Mouse (Mus musculus): ENCODE measurements around the gene Cdip1. TPM values are rescaled to one million over a fixed set of nuclear protein-coding genes. Genes with fewer than 3 reads are reported as not detected.

Gene Cdip1
- total RNA-seq, 1 experiment: 35.1 TPM

- Histone ChIP-seq H3K9me3 (ENCODE audit: control insufficient read depth, insufficient read depth, low read depth, low read length) (no peaks in the 10 kb centered on the region), H3K27ac (ENCODE audit: insufficient read depth, low read depth, low read length, poor library complexity, severe bottlenecking) (peak overlapping the region; percentile 15; the same call in 1 of the 2 replicates), H3K4me3 (ENCODE audit: insufficient read depth in 1 of 2, low read depth in 1 of 2, low read length in 2 of 2, poor library complexity in 1 of 2, severe bottlenecking in 1 of 2) (no peak overlapping the region), H3K4me1 (ENCODE audit: control insufficient read depth in 2 of 2, insufficient read depth in 2 of 2, low read length in 2 of 2, poor library complexity in 1 of 2) (peaks cover 0 to 12% of the 10 kb centered on the region in 2 experiments; a peak in 1 of 4 replicates), H3K9ac (ENCODE audit: insufficient read depth, low read depth, low read length, poor library complexity, severe bottlenecking) (no peak overlapping the region), H3K36me3 (ENCODE audit: control insufficient read depth, insufficient read depth, low read length, poor library complexity, severe bottlenecking) (no peaks in the 10 kb centered on the region)
- in situ Hi-C loops (cut with MboI; ENCODE audit: low sequenced_read_pairs in 2 of 2, unreplicated experiment in 2 of 2): no loop called here
- DNase-seq (ENCODE audit: low read depth, low spot score): no peak
- no peak for TF ChIP-seq HCFC1 (IDR thresholded peaks at IDR 0.05; ENCODE audit: borderline replicate concordance, insufficient read depth, low read length)
- TF ChIP-seq ZNF384 (IDR thresholded peaks at IDR 0.05; ENCODE audit: low read depth, low read length): no peak
- no peak for TF ChIP-seq ZC3H11A (IDR thresholded peaks at IDR 0.05; ENCODE audit: borderline replicate concordance, low read depth, low read length)
- TF ChIP-seq MAFK (IDR thresholded peaks at IDR 0.05; ENCODE audit: insufficient read depth, low read depth, low read length): peak; percentile 48; the same call in 1 of the 2 replicates
These were observed 12.0 kb downstream of the Cdip1 start for GRCm38 (mm10) chr16:4777905-4778609.

- Histone ChIP-seq H3K9ac (ENCODE audit: insufficient read depth, low read depth, low read length, poor library complexity, severe bottlenecking) (no peak overlapping the region), H3K4me3 (ENCODE audit: insufficient read depth in 1 of 2, low read depth in 1 of 2, low read length in 2 of 2, poor library complexity in 1 of 2, severe bottlenecking in 1 of 2) (no peak overlapping the region), H3K36me3 (ENCODE audit: control insufficient read depth, insufficient read depth, low read length, poor library complexity, severe bottlenecking) (no peaks in the 10 kb centered on the region), H3K27ac (ENCODE audit: insufficient read depth, low read depth, low read length, poor library complexity, severe bottlenecking) (0 out of 2 replicates have a peak overlapping the region, but pooled peaks have one; percentile 2), H3K9me3 (ENCODE audit: control insufficient read depth, insufficient read depth, low read depth, low read length) (no peaks in the 10 kb centered on the region), H3K4me1 (ENCODE audit: control insufficient read depth in 2 of 2, insufficient read depth in 2 of 2, low read length in 2 of 2, poor library complexity in 1 of 2) (peaks cover 0 to 12% of the 10 kb centered on the region in 2 experiments; a peak in 1 of 4 replicates)
- TF ChIP-seq ZC3H11A (IDR thresholded peaks at IDR 0.05; ENCODE audit: borderline replicate concordance, low read depth, low read length) (no peak), MAFK (IDR thresholded peaks at IDR 0.05; ENCODE audit: insufficient read depth, low read depth, low read length) (no peak), ZNF384 (IDR thresholded peaks at IDR 0.05; ENCODE audit: low read depth, low read length) (no peak), HCFC1 (IDR thresholded peaks at IDR 0.05; ENCODE audit: borderline replicate concordance, insufficient read depth, low read length) (no peak), CHD2 (IDR thresholded peaks at IDR 0.05; ENCODE audit: low read depth, low read length) (no peak)
- in situ Hi-C loops (cut with MboI; ENCODE audit: low sequenced_read_pairs in 2 of 2, unreplicated experiment in 2 of 2): no loop called here
- no peak for DNase-seq (ENCODE audit: low read depth, low spot score)
These were observed 12.8 kb downstream of the Cdip1 start for GRCm38 (mm10) chr16:4777171-4777904.

GRCm38 (mm10) chr16:4773289-4773970, 16.7 kb downstream of the Cdip1 start:
- H3K4me3 ChIP-seq (ENCODE audit: insufficient read depth in 1 of 2, low read depth in 1 of 2, low read length in 2 of 2, poor library complexity in 1 of 2, severe bottlenecking in 1 of 2): no peak overlapping the region
- DNase-seq (ENCODE audit: low read depth, low spot score): no peak
- peaks cover 17% of the 10 kb centered on the region for H3K36me3 ChIP-seq (ENCODE audit: control insufficient read depth, insufficient read depth, low read length, poor library complexity, severe bottlenecking)
- H3K27ac ChIP-seq (ENCODE audit: insufficient read depth, low read depth, low read length, poor library complexity, severe bottlenecking): no peak overlapping the region
- TF ChIP-seq HCFC1 (IDR thresholded peaks at IDR 0.05; ENCODE audit: borderline replicate concordance, insufficient read depth, low read length) (no peak), ZC3H11A (IDR thresholded peaks at IDR 0.05; ENCODE audit: borderline replicate concordance, low read depth, low read length) (no peak), ZNF384 (IDR thresholded peaks at IDR 0.05; ENCODE audit: low read depth, low read length) (no peak), CHD2 (IDR thresholded peaks at IDR 0.05; ENCODE audit: low read depth, low read length) (no peak), MAFK (IDR thresholded peaks at IDR 0.05; ENCODE audit: insufficient read depth, low read depth, low read length) (no peak)
- no peaks in the 10 kb centered on the region for H3K9me3 ChIP-seq (ENCODE audit: control insufficient read depth, insufficient read depth, low read depth, low read length)
- H3K9ac ChIP-seq (ENCODE audit: insufficient read depth, low read depth, low read length, poor library complexity, severe bottlenecking): no peak overlapping the region
- peaks cover 0 to 12% of the 10 kb centered on the region in 2 experiments; a peak in 1 of 4 replicates for H3K4me1 ChIP-seq (ENCODE audit: control insufficient read depth in 2 of 2, insufficient read depth in 2 of 2, low read length in 2 of 2, poor library complexity in 1 of 2)
- in situ Hi-C loops (cut with MboI; ENCODE audit: low sequenced_read_pairs in 2 of 2, unreplicated experiment in 2 of 2): loop anchor here in 1 of 2 experiments (5.0 kb wide), 1 partner anchor 46 kb away; the partner anchor contains the start of gene Hmox2

- no peak overlapping the region for H3K27ac ChIP-seq (ENCODE audit: insufficient read depth, low read depth, low read length, poor library complexity, severe bottlenecking)
- no peaks in the 10 kb centered on the region for H3K9me3 ChIP-seq (ENCODE audit: control insufficient read depth, insufficient read depth, low read depth, low read length)
- no peaks in the 10 kb centered on the region for H3K4me1 ChIP-seq (ENCODE audit: control insufficient read depth in 2 of 2, insufficient read depth in 2 of 2, low read length in 2 of 2, poor library complexity in 1 of 2)
- H3K4me3 ChIP-seq (ENCODE audit: insufficient read depth in 1 of 2, low read depth in 1 of 2, low read length in 2 of 2, poor library complexity in 1 of 2, severe bottlenecking in 1 of 2): no peak overlapping the region
- H3K9ac ChIP-seq (ENCODE audit: insufficient read depth, low read depth, low read length, poor library complexity, severe bottlenecking): no peak overlapping the region
- in situ Hi-C loops (cut with MboI; ENCODE audit: low sequenced_read_pairs in 2 of 2, unreplicated experiment in 2 of 2): no loop called here
- H3K36me3 ChIP-seq (ENCODE audit: control insufficient read depth, insufficient read depth, low read length, poor library complexity, severe bottlenecking): peaks cover 42% of the 10 kb centered on the region
- TF ChIP-seq CHD2 (IDR thresholded peaks at IDR 0.05; ENCODE audit: low read depth, low read length) (no peak), MAFK (IDR thresholded peaks at IDR 0.05; ENCODE audit: insufficient read depth, low read depth, low read length) (no peak), ZC3H11A (IDR thresholded peaks at IDR 0.05; ENCODE audit: borderline replicate concordance, low read depth, low read length) (no peak), ZNF384 (IDR thresholded peaks at IDR 0.05; ENCODE audit: low read depth, low read length) (no peak), HCFC1 (IDR thresholded peaks at IDR 0.05; ENCODE audit: borderline replicate concordance, insufficient read depth, low read length) (no peak)
- no peak for DNase-seq (ENCODE audit: low read depth, low spot score)
These were observed 21.4 kb downstream of the Cdip1 start for GRCm38 (mm10) chr16:4768719-4769118.
